Mouse (Mus musculus) erythroblast, embryonic 14.5 days (primary cell): ENCODE measurements around the gene Gm45837.

Experiments used
- GATA1 ChIP-seq: IDR thresholded peaks from 2 replicates; pipeline ENCODE4 v1.6.1; 2012; ENCODE audit warnings: low read length, inconsistent platforms, mixed read lengths
- TAL1 ChIP-seq: IDR thresholded peaks from 3 replicates; pipeline ENCODE4 v1.6.1; 2012; ENCODE audit warnings: low read length, inconsistent platforms, mixed read lengths

DNA sequence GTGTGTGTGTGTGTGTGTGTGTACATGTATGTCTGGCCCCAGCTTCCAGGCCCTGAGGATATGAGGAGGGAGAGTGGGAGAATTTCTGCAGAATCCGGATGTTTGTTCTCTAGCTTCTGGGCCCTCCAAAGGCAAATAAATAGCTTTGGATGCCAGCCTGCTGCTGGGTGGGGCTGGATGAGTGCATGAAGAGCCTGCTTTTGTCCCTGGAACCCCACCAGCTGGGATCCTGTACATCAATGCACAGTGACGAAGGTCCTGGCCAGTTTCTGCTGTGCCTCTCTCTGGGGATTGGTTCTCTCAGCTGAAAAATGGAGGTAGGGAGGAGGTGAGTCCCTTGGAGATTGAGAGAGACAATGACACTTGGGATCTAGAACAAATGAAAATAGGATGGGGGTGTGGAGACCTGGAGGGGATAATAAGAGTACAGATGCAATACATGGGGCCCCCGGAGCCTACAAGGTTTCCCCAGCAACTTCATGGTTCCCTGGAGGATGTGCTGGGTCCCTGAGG lies 61.3 kb downstream of the Gm45837 start:
- TF ChIP-seq TAL1 = no peak
- no peak for TF ChIP-seq GATA1
